Mouse (Mus musculus): Measurements from ENCODE around the gene Sgms1.

The Sgms1 gene

GRCm38 (mm10) chr19:32298221-32298620, 91.3 kb downstream of the Sgms1 start:
- DNase-seq (ENCODE audit: low read depth in 1 of 2, low spot score in 2 of 2) = peak; percentile 66 to 80

DNA sequence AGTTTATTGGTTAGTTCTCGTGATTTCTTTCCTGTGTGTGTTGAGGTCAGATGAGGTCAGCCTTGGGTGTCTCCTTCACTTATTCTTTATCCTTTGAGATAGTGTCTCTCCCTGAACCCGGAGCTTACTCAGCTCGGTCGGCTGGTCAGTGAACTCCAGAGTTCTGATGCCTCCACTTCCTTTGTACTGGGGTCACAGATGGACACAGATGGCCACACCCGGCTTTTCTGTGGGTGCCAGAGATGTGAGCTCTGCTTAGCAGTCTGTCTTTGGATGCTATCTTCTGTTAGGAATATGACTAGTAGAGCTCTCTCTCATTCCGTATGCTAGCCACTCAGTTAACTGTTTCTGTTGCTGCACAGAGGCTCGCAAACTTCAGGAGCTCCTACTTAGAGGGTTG, 92.7 kb downstream of the Sgms1 start:
- DNase-seq (ENCODE audit: low read depth in 1 of 2, low spot score in 2 of 2) = no peak

- no peak for DNase-seq (ENCODE audit: low read depth in 1 of 2, low spot score in 2 of 2)
Observed at GRCm38 (mm10) chr19:32295581-32295980, 93.9 kb downstream of the Sgms1 start.

GRCm38 (mm10) chr19:32292782-32293776, 96.4 kb downstream of the Sgms1 start:
- no peak for DNase-seq (ENCODE audit: low read depth in 1 of 2, low spot score in 2 of 2)

DNA sequence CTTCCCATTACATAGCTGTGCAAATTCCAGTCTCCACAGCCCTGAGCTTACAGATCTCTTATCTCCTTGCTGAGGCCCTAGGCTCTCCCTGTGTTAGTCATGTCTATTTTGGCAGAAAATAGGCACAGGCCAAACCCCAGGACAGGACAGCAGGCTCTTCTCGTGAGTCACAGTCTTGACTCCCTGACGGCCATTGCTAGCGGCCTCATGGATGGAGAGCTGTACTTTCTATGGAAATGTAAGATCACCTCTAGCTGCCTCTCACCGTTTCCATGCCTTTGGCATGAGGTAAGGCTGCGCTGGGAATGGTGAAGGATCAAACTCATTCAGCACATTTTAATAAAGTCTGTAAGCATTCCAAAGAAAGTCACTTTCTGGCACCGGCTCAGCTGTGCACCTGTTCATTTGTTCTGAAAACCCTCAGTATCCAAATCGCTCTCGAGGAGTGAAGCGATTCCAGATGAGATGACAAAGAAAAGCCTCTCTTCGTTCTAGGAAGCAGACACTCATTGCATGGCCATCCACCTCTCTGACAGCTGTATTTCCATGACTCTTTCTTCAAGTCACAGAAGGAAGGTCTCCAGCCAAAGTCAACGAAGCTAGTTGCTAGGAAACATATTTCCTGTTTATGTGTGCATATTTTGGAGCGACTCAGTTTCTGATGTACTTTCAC, 97.3 kb downstream of the Sgms1 start:
- no peak for DNase-seq (ENCODE audit: low read depth in 1 of 2, low spot score in 2 of 2)

GRCm38 (mm10) chr19:32291130-32291529, 98.4 kb downstream of the Sgms1 start:
- DNase-seq (ENCODE audit: low read depth in 1 of 2, low spot score in 2 of 2) = no peak

GRCm38 (mm10) chr19:32288895-32289294, 100.6 kb downstream of the Sgms1 start:
- DNase-seq (ENCODE audit: low read depth in 1 of 2, low spot score in 2 of 2) = no peak

- DNase-seq (ENCODE audit: low read depth in 1 of 2, low spot score in 2 of 2) = no peak
Observed at GRCm38 (mm10) chr19:32287839-32288238, 101.7 kb downstream of the Sgms1 start.

GRCm38 (mm10) chr19:32285455-32285831, 104.1 kb downstream of the Sgms1 start:
- DNase-seq (ENCODE audit: low read depth in 1 of 2, low spot score in 2 of 2) = no peak

DNA sequence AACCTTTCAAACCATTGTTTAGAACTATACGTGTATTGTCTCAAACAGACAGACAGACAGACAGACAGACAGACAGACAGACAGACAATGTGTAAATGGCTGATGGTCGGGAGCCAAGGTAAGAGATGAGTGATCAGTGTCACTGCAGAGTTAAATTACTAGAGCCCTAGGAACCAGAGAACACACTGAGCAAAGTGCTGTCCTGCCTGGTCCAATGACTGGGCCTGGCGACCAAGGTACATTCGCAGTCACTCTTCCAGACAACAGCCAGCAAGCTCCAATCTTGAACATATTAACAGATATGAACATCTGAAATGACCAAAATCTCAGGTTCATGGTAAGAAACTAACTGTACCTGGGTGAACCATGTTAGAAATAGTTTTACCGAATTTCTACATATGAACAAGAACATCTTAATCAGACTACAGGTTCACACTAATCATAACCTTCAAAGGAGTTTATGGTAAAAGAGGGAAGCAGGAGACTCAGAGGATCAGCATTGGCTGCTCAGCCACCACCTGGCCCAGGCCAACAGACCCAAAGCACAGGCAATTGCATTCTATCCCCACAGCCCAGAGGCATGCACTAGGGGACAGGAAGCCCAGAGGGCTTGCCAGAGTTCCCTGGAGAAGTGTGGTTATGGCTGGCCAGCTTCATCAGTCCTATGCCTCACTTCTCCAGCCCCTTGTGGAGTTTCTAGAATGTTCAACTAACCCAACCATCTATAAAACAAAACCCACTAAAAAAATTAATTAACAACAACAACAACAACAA, 104.6 kb downstream of the Sgms1 start:
- no peak for DNase-seq (ENCODE audit: low read depth in 1 of 2, low spot score in 2 of 2)

- no peak for DNase-seq (ENCODE audit: low read depth in 1 of 2, low spot score in 2 of 2)
Observed at GRCm38 (mm10) chr19:32281917-32282316, 107.6 kb downstream of the Sgms1 start.

- no peak for DNase-seq (ENCODE audit: low read depth in 1 of 2, low spot score in 2 of 2)
Observed at GRCm38 (mm10) chr19:32280380-32280779, 109.1 kb downstream of the Sgms1 start.

- DNase-seq (ENCODE audit: low read depth in 1 of 2, low spot score in 2 of 2) = no peak
Observed at GRCm38 (mm10) chr19:32279400-32279799, 110.1 kb downstream of the Sgms1 start.

- no peak for DNase-seq (ENCODE audit: low read depth in 1 of 2, low spot score in 2 of 2)
Observed at GRCm38 (mm10) chr19:32277869-32278268, 111.6 kb downstream of the Sgms1 start.

DNA sequence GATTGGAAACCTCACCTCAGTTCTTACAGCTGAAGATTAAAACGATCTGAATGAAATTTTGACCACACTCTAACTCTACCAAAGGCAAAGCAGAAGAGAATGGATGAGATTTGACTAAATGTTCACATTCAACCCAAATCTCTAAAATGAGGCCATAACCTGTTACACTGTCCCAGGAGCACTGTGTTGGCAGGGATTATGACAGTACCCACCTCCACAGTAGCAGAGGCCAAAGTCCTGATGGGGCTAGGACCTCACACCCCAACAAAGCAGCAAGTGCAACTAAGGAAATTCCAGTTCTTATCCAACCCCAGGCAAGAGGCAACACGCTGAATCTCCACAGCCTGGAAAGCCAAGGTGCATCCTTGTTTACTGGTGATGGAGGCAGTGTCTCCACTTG, 112.2 kb downstream of the Sgms1 start:
- no peak for DNase-seq (ENCODE audit: low read depth in 1 of 2, low spot score in 2 of 2)

DNA sequence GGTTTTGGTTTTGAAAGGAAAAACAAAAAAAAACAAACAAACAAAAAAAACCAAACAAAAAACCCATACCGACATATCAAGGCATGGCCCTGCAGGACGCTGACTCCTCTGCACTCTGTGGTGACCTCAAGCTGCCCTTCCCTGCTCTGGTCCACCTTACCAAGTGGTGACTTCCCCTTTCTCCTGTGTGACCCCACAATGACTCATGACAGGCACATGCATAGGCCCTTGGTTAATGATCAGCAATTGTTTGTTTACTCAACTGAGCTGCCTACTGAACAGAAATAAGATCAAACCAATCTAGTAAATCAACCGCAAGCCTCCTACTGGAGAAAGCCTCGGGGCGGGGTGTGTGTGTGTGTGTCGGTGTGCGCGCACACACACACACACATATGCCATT, 112.7 kb downstream of the Sgms1 start:
- DNase-seq (ENCODE audit: low read depth in 1 of 2, low spot score in 2 of 2) = peak; percentile 68 to 75

DNA sequence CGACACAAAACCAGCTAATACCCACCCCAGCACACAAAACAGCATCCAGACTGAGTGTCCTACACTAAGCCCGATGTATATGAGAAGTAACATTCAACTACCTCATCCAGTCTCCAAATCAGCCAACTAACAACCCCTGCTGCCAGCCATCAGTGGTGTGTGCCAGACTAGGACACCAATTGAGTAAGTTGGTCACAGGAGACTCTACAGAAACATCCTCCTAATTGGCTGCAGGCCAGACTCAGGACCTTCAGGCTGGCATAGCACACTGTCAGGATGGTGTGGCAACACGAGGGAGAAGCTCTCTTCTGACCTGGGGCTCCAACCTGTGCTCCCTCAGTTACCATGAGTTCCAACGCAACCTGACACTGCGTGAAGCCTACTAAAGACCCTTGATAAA, 113.3 kb downstream of the Sgms1 start:
- no peak for DNase-seq (ENCODE audit: low read depth in 1 of 2, low spot score in 2 of 2)

GRCm38 (mm10) chr19:32275068-32275925, 114.2 kb downstream of the Sgms1 start:
- no peak for DNase-seq (ENCODE audit: low read depth in 1 of 2, low spot score in 2 of 2)

DNA sequence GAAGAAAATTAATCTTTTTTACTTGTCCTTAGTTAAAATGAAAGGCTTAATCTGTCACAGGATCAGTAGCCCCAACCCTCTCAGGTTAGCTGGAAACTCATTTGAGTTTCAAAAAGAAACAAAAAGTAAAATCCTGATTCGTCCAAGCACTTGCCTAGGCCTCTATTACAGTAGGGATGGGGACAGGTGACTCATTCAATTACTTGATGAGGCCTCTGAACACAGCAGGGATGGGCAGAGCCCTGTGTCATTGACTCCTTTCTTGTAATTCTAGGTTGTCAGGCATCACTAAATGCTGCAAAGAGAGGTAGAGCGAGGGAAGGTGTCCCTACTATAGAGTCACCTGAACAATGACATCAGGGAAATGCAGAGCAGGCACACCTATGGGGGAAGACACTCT, 115.4 kb downstream of the Sgms1 start:
- no peak for DNase-seq (ENCODE audit: low read depth in 1 of 2, low spot score in 2 of 2)

DNA sequence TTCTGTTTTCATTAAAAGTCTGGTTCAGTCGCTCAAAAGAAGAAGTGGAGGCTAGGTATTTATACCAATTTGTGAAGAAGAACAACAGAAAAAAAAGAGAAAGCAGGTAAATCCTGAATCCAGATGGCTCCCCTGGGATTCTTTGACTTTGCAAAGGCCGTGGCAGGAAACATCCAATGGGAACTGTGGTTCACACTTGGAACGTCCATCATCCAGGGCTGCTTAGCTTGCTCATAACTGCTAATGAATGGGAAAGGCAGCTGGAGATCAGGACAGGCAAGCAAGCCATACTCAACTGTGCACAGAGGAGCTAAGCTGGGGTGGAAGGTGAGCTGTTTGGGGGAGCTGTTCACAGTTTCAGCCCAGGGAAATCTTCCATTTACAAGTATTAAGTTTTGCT, 115.8 kb downstream of the Sgms1 start:
- no peak for DNase-seq (ENCODE audit: low read depth in 1 of 2, low spot score in 2 of 2)

Data from monocyte, adult 2 months (primary cell).